Mouse (Mus musculus): ENCODE data around the gene Fam129c. TPM values are rescaled to one million over a fixed set of nuclear protein-coding genes. Genes with fewer than 3 reads are reported as not detected.
A peak's percentile ranks its signal among the peaks of the same experiment; 100 is the strongest.

The Fam129c gene
- polyA plus RNA-seq, 1 experiment, result 2.9 TPM

GRCm38 (mm10) chr8:71626753-71627152 lies 29.3 kb downstream of the Fam129c start:
- Histone ChIP-seq H3K79me2 (ENCODE audit: control insufficient read depth, insufficient read depth) (no peaks in the 10 kb centered on the region), H3K36me3 (ENCODE audit: control insufficient read depth, insufficient read depth) (peaks cover 27% of the 10 kb centered on the region), H3K27me3 (ENCODE audit: control insufficient read depth, insufficient read depth, insufficient read length) (no peaks in the 10 kb centered on the region), H3K4me3 (no peak overlapping the region), H3K4me2 (ENCODE audit: low read depth) (no peak overlapping the region), H3ac (ENCODE audit: control insufficient read depth, insufficient read length) (no peak overlapping the region)
- no peak for TF ChIP-seq TCF12 (IDR thresholded peaks at IDR 0.05; ENCODE audit: insufficient read depth, poor library complexity, severe bottlenecking)
- no peak for TF ChIP-seq MYOD1 (IDR thresholded peaks at IDR 0.05; ENCODE audit: control insufficient read depth in 1 of 3, insufficient read length in 2 of 3, low read depth in 2 of 3)
- TF ChIP-seq E2F4 (IDR thresholded peaks at IDR 0.05; ENCODE audit: insufficient read depth), result no peak
- no peak for TF ChIP-seq POLR2A (IDR thresholded peaks at IDR 0.05; ENCODE audit: insufficient read length, low read depth)
- no peak for TF ChIP-seq CEBPB (IDR thresholded peaks at IDR 0.05; ENCODE audit: insufficient read depth, poor library complexity, severe bottlenecking)
- TF ChIP-seq MYOG (IDR thresholded peaks at IDR 0.05; ENCODE audit: control insufficient read depth in 1 of 3, insufficient read depth in 1 of 3, insufficient read length in 2 of 3, low read depth in 2 of 3), result no peak
- no peak for TF ChIP-seq POLR2AphosphoS2 (IDR thresholded peaks at IDR 0.05; ENCODE audit: insufficient read length, low read depth)
- no peak for TF ChIP-seq SRF (IDR thresholded peaks at IDR 0.05; ENCODE audit: control insufficient read depth, insufficient read length, low read depth)
- TF ChIP-seq TCF3 (IDR thresholded peaks at IDR 0.05; ENCODE audit: insufficient read length, low read depth), result no peak
- no peak for TF ChIP-seq MAX (IDR thresholded peaks at IDR 0.05; ENCODE audit: low read depth)
- TF ChIP-seq USF1 (IDR thresholded peaks at IDR 0.05; ENCODE audit: low read depth), result no peak
- TF ChIP-seq REST (IDR thresholded peaks at IDR 0.05; ENCODE audit: insufficient read depth, insufficient read length), result no peak

- H3K4me2 ChIP-seq (ENCODE audit: low read depth), result no peak overlapping the region
- no peak overlapping the region for H3ac ChIP-seq (ENCODE audit: control insufficient read depth, insufficient read length)
- H3K36me3 ChIP-seq (ENCODE audit: control insufficient read depth, insufficient read depth), result peaks cover 20% of the 10 kb centered on the region
- no peaks in the 10 kb centered on the region for H3K79me2 ChIP-seq (ENCODE audit: control insufficient read depth, insufficient read depth)
- H3K27me3 ChIP-seq (ENCODE audit: control insufficient read depth, insufficient read depth, insufficient read length), result no peaks in the 10 kb centered on the region
- TF ChIP-seq POLR2AphosphoS2 (IDR thresholded peaks at IDR 0.05; ENCODE audit: insufficient read length, low read depth), result peak; percentile 8
- no peak for TF ChIP-seq TCF12 (IDR thresholded peaks at IDR 0.05; ENCODE audit: insufficient read depth, poor library complexity, severe bottlenecking)
- no peak overlapping the region for H3K4me3 ChIP-seq
Observed at GRCm38 (mm10) chr8:71627265-71628099, 30.0 kb downstream of the Fam129c start.

- TF ChIP-seq CEBPB (IDR thresholded peaks at IDR 0.05; ENCODE audit: insufficient read depth, poor library complexity, severe bottlenecking) (no peak), MYOD1 (IDR thresholded peaks at IDR 0.05; ENCODE audit: control insufficient read depth in 1 of 3, insufficient read length in 2 of 3, low read depth in 2 of 3) (peak in 1 of 3 experiments; percentile 33)
- no peaks in the 10 kb centered on the region for H3K27me3 ChIP-seq (ENCODE audit: control insufficient read depth, insufficient read depth, insufficient read length)
- peak overlapping the region; percentile 10 for H3ac ChIP-seq (ENCODE audit: control insufficient read depth, insufficient read length)
- no peaks in the 10 kb centered on the region for H3K79me2 ChIP-seq (ENCODE audit: control insufficient read depth, insufficient read depth)
- H3K4me3 ChIP-seq, result peak overlapping the region; percentile 18
- peak overlapping the region; percentile 93 for H3K4me2 ChIP-seq (ENCODE audit: low read depth)
- H3K36me3 ChIP-seq (ENCODE audit: control insufficient read depth, insufficient read depth), result peaks cover 10% of the 10 kb centered on the region
Observed at GRCm38 (mm10) chr8:71628396-71629095, 31.1 kb downstream of the Fam129c start.

- Histone ChIP-seq H3K4me2 (ENCODE audit: low read depth) (peak overlapping the region; percentile 93), H3K79me2 (ENCODE audit: control insufficient read depth, insufficient read depth) (no peaks in the 10 kb centered on the region), H3K36me3 (ENCODE audit: control insufficient read depth, insufficient read depth) (peaks cover 3% of the 10 kb centered on the region), H3K4me3 (peak overlapping the region; percentile 18), H3K27me3 (ENCODE audit: control insufficient read depth, insufficient read depth, insufficient read length) (no peaks in the 10 kb centered on the region), H3ac (ENCODE audit: control insufficient read depth, insufficient read length) (peak overlapping the region; percentile 10)
- TF ChIP-seq MYOG (IDR thresholded peaks at IDR 0.05; ENCODE audit: control insufficient read depth in 1 of 3, insufficient read depth in 1 of 3, insufficient read length in 2 of 3, low read depth in 2 of 3) (no peak), POLR2AphosphoS2 (IDR thresholded peaks at IDR 0.05; ENCODE audit: insufficient read length, low read depth) (peak; percentile 73), USF1 (IDR thresholded peaks at IDR 0.05; ENCODE audit: low read depth) (no peak), TCF3 (IDR thresholded peaks at IDR 0.05; ENCODE audit: insufficient read length, low read depth) (no peak), POLR2A (IDR thresholded peaks at IDR 0.05; ENCODE audit: insufficient read length, low read depth) (peak; percentile 87)
Observed at GRCm38 (mm10) chr8:71629096-71629697, 31.7 kb downstream of the Fam129c start.

- H3K79me2 ChIP-seq (ENCODE audit: control insufficient read depth, insufficient read depth), result no peaks in the 10 kb centered on the region
- peak overlapping the region; percentile 10 for H3ac ChIP-seq (ENCODE audit: control insufficient read depth, insufficient read length)
- peak overlapping the region; percentile 18 for H3K4me3 ChIP-seq
- TF ChIP-seq REST (IDR thresholded peaks at IDR 0.05; ENCODE audit: insufficient read depth, insufficient read length), result no peak
- no peak for TF ChIP-seq CEBPB (IDR thresholded peaks at IDR 0.05; ENCODE audit: insufficient read depth, poor library complexity, severe bottlenecking)
- no peak for TF ChIP-seq TCF3 (IDR thresholded peaks at IDR 0.05; ENCODE audit: insufficient read length, low read depth)
- H3K27me3 ChIP-seq (ENCODE audit: control insufficient read depth, insufficient read depth, insufficient read length), result no peaks in the 10 kb centered on the region
- H3K36me3 ChIP-seq (ENCODE audit: control insufficient read depth, insufficient read depth), result no peaks in the 10 kb centered on the region
- peak overlapping the region; percentile 93 for H3K4me2 ChIP-seq (ENCODE audit: low read depth)
Observed at GRCm38 (mm10) chr8:71629781-71630212, 32.3 kb downstream of the Fam129c start.
